Mouse (Mus musculus): ENCODE measurements around the gene Zfp143.

The Zfp143 gene

GRCm38 (mm10) chr7:110133988-110134387 lies 73.0 kb downstream of the Zfp143 start:
- no peak for DNase-seq (ENCODE audit: low spot score)

- no peak for DNase-seq (ENCODE audit: low spot score)
These were observed 77.5 kb downstream of the Zfp143 start for GRCm38 (mm10) chr7:110138538-110138937.

- DNase-seq (ENCODE audit: low spot score) = no peak
These were observed 82.8 kb downstream of the Zfp143 start for GRCm38 (mm10) chr7:110143863-110144262.
